In the genomic region with DNA sequence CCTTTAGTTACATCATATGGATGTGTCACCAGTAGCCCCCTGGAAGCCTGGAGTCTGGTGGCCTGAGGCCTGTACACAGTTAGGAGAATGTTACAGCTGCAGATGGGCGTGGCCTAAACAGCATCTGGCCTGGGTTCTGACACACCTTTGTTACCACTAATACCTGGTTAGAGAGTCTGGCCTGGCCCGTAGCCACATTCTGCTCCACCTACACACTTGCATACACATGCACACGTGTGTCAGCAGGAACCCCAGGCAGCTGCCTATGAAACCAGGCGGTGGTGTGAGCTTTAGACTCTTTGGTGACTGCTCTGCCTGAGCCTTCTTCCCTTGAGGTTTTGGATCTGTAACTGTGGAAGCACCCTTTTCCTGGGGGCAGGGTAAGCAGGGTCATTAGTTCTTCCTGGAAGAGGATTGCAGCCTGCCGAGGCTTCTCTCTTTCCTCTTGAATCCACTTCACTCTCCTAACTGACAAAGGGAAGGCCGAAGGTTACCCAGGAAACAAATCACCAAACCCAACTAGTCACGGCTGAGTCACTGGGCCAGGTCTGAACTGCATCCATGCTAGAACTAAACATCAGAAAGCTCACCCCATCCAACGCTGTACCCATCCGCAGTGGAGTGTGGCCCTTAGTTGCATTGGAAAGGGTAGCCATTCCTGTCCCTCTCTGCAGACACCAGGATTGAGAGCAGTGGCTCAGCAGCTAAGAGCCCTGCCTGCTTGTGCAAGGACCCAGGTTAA, we compare ENCODE assay signal across 19 mouse cellular contexts.
A peak's percentile ranks its signal among the peaks of the same experiment; 100 is the strongest.
DNase-seq lines count a peak whose midpoint lies in the region; ATAC-seq and TF ChIP-seq lines count a peak whose summit lies in the region.
"Had no signal": no experiment of that assay in that cellular context is flagged by ENCODE, and none has a peak within 500 bp of the region (broad histone marks: within the 10 kb centered on the region; RNA-seq: fewer than 3 reads in every experiment).

No protein-coding gene starts in this region.

- TF ChIP-seq CTCF in heart, adult 2 months (IDR thresholded peaks at IDR 0.05): no peak
- no peak for TF ChIP-seq CTCF in lung, postnatal 0 days (IDR thresholded peaks at IDR 0.05)
- no peak for TF ChIP-seq CTCF in lung, adult 2 months (IDR thresholded peaks at IDR 0.05; ENCODE audit: insufficient read depth, low read length)

- 84% methylated on average over 9 of the region's 9 CpGs for WGBS in heart, embryonic 15.5 days
- 88% methylated on average over 9 of the region's 9 CpGs for WGBS in heart, adult 2 months
- WGBS in lung, postnatal 0 days: 66% methylated on average over 9 of the region's 9 CpGs
- WGBS in lung, adult 2 months: 77% methylated on average over 9 of the region's 9 CpGs
- 73% methylated on average over 9 of the region's 9 CpGs for WGBS in stomach, embryonic 16.5 days

- H3K27me3 ChIP-seq in heart, embryonic 15.5 days: no peaks in the 10 kb centered on the region
- no peaks in the 10 kb centered on the region for H3K27me3 ChIP-seq in heart, adult 2 months (ENCODE audit: control insufficient read depth, insufficient read depth, low read length)
- H3K27me3 ChIP-seq in lung, postnatal 0 days (replicated peaks; ENCODE audit: insufficient read depth, low read length): no peaks in the 10 kb centered on the region
- no peaks in the 10 kb centered on the region for H3K27me3 ChIP-seq in stomach, embryonic 16.5 days (ENCODE audit: control insufficient read depth, insufficient read depth, low read length)
- H3K27me3 ChIP-seq: embryonic facial prominence, embryonic 13.5 days; hindbrain, embryonic 13.5 days had no signal

- H3K4me2 ChIP-seq in heart, embryonic 15.5 days: no peak overlapping the region
- no peak overlapping the region for H3K4me2 ChIP-seq in lung, postnatal 0 days (replicated peaks; ENCODE audit: low read depth, low read length)
- H3K4me2 ChIP-seq in stomach, embryonic 16.5 days (ENCODE audit: low read depth, low read length): no peak overlapping the region
- H3K4me2 ChIP-seq: embryonic facial prominence, embryonic 13.5 days; hindbrain, embryonic 13.5 days had no signal

- ATAC-seq in heart, embryonic 15.5 days (replicated peaks; ENCODE audit: insufficient number of reproducible peaks, insufficient read depth, low FRiP score, low read depth): no peak
- ATAC-seq in lung, postnatal 0 days: no peak
- no peak for ATAC-seq in stomach, embryonic 16.5 days (ENCODE audit: insufficient read depth, low FRiP score)
- ATAC-seq: forebrain, postnatal 0 days; inflammation-experienced regulatory T-cells, adult 6 months had no signal

- 0 out of 2 replicates have a peak overlapping the region, but pooled peaks have one; percentile 14 for H3K27ac ChIP-seq in heart, embryonic 15.5 days
- H3K27ac ChIP-seq in heart, adult 2 months: no peak overlapping the region
- 0 out of 2 replicates have a peak overlapping the region, but pooled peaks have one; percentile 32 for H3K27ac ChIP-seq in lung, postnatal 0 days (ENCODE audit: low read length)
- H3K27ac ChIP-seq in stomach, embryonic 16.5 days (ENCODE audit: low read length): peak overlapping the region; percentile 60; the same call in 1 of the 2 replicates
- H3K27ac ChIP-seq: embryonic facial prominence, embryonic 13.5 days; heart, embryonic 10.5 days; hindbrain, embryonic 13.5 days had no signal

- TF ChIP-seq POLR2A in heart, adult 2 months (IDR thresholded peaks at IDR 0.05; ENCODE audit: insufficient read depth, low read depth, low read length): no peak
- no peak for TF ChIP-seq POLR2A in lung, adult 2 months (IDR thresholded peaks at IDR 0.05; ENCODE audit: borderline replicate concordance, extremely low read depth, low read depth, low read length)

- no peaks in the 10 kb centered on the region for H3K36me3 ChIP-seq in heart, embryonic 15.5 days
- no peaks in the 10 kb centered on the region for H3K36me3 ChIP-seq in heart, adult 2 months (ENCODE audit: control insufficient read depth, insufficient read depth, low read length)
- no peaks in the 10 kb centered on the region for H3K36me3 ChIP-seq in lung, postnatal 0 days (ENCODE audit: insufficient read depth, low read length)
- no peaks in the 10 kb centered on the region for H3K36me3 ChIP-seq in stomach, embryonic 16.5 days (ENCODE audit: control insufficient read depth, insufficient read depth, low read length)
- H3K36me3 ChIP-seq: heart, embryonic 10.5 days; hindbrain, embryonic 13.5 days had no signal

- H3K79me2 ChIP-seq in heart, adult 2 months (replicated peaks; ENCODE audit: control insufficient read depth, insufficient read depth, low read length): no peaks in the 10 kb centered on the region

- H3K9me3 ChIP-seq in heart, embryonic 15.5 days (replicated peaks): no peaks in the 10 kb centered on the region
- H3K9me3 ChIP-seq in lung, postnatal 0 days (ENCODE audit: low read length): no peaks in the 10 kb centered on the region
- no peaks in the 10 kb centered on the region for H3K9me3 ChIP-seq in stomach, embryonic 16.5 days (replicated peaks; ENCODE audit: control insufficient read depth, low read length)
- H3K9me3 ChIP-seq: embryonic facial prominence, embryonic 13.5 days; heart, embryonic 10.5 days; hindbrain, embryonic 13.5 days had no signal

- no peak for DNase-seq in heart, adult 2 months
- no peak for DNase-seq in lung, postnatal 0 days (ENCODE audit: low spot score)
- DNase-seq in lung, adult 2 months: no peak
- DNase-seq in adrenal gland, postnatal 14 days: peak; percentile 57
- DNase-seq in left cerebral cortex, adult 9 months (ENCODE audit: low spot score in 2 of 2): no peak
- no peak for DNase-seq in left cerebral cortex, adult 11 months (ENCODE audit: low spot score)
- DNase-seq: cerebellum, adult 9-10 months; forebrain, postnatal 0 days; gastrocnemius, postnatal 36 days; heart, postnatal 14 days; liver; midbrain, embryonic 14.5 days; thymus, adult 18-20 months had no signal

- no peak overlapping the region for H3K4me3 ChIP-seq in heart, embryonic 15.5 days
- H3K4me3 ChIP-seq in heart, adult 2 months: no peak overlapping the region
- H3K4me3 ChIP-seq in lung, postnatal 0 days (ENCODE audit: low read depth, low read length): no peak overlapping the region
- no peak overlapping the region for H3K4me3 ChIP-seq in lung, adult 2 months (replicated peaks; ENCODE audit: extremely low read depth, low read depth, low read length)
- H3K4me3 ChIP-seq in stomach, embryonic 16.5 days (replicated peaks; ENCODE audit: low read length): no peak overlapping the region
- H3K4me3 ChIP-seq: embryonic facial prominence, embryonic 13.5 days; heart, embryonic 10.5 days; hindbrain, embryonic 13.5 days had no signal

- intact Hi-C loops in heart, adult 2 months (cut with DNase I): no loop called here

- peaks cover 32% of the 10 kb centered on the region for H3K4me1 ChIP-seq in heart, embryonic 15.5 days (replicated peaks)
- peaks cover 13% of the 10 kb centered on the region for H3K4me1 ChIP-seq in heart, adult 2 months (ENCODE audit: control insufficient read depth, insufficient read depth, low read length)
- peaks cover 19% of the 10 kb centered on the region for H3K4me1 ChIP-seq in lung, postnatal 0 days (ENCODE audit: insufficient read depth, low read depth, low read length)
- H3K4me1 ChIP-seq in lung, adult 2 months (ENCODE audit: control insufficient read depth, insufficient read depth, low read length): peaks cover 14% of the 10 kb centered on the region
- H3K4me1 ChIP-seq in stomach, embryonic 16.5 days (ENCODE audit: control insufficient read depth, insufficient read depth, low read length): peaks cover 35% of the 10 kb centered on the region

- no peak for TF ChIP-seq EP300 in heart, adult 2 months (IDR thresholded peaks at IDR 0.05; ENCODE audit: insufficient read depth, low read depth, low read length)
- no peak for TF ChIP-seq EP300 in lung, postnatal 0 days (IDR thresholded peaks at IDR 0.05)

- no peak overlapping the region for H3K9ac ChIP-seq in heart, embryonic 15.5 days
- no peak overlapping the region for H3K9ac ChIP-seq in heart, adult 2 months (ENCODE audit: low read depth, low read length)
- H3K9ac ChIP-seq in lung, postnatal 0 days (replicated peaks; ENCODE audit: low read depth): no peak overlapping the region
- H3K9ac ChIP-seq in stomach, embryonic 16.5 days (ENCODE audit: low read length): 0 out of 2 replicates have a peak overlapping the region, but pooled peaks have one; percentile 0
- H3K9ac ChIP-seq: embryonic facial prominence, embryonic 13.5 days; forebrain, postnatal 0 days; hindbrain, embryonic 13.5 days had no signal
